Mouse (Mus musculus) lung, postnatal 0 days (tissue): ENCODE results near the gene Odf3l1.

Experiments
- CTCF ChIP-seq: IDR thresholded peaks from 2 replicates; pipeline ENCODE4 v1.5.1; 2016; ENCODE audit warnings: antibody characterized with exemption, mild to moderate bottlenecking
- EP300 ChIP-seq: IDR thresholded peaks from 2 replicates; pipeline ENCODE4 v1.6.1; 2016; ENCODE audit warnings: antibody characterized with exemption, mild to moderate bottlenecking, control low read depth

DNA sequence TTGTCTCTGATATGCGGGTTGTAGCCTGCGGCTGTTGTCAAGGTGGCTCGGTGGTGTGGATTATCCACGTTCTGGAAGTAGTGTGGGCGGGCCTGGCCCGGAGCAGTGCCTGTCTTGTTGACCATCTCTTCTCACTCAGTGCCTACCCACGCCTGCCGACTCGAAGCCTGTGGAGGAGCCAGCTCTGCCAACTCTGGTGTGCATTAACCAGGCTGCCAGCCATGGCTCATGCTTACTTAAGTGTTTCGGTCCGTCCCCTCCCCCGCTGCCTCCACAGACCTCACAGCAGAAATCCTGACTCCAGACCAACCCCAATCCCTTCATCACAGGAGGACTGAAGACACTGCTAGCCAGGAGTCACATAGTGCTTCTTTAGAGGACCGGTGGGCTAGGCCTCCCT lies 5.1 kb upstream of the Odf3l1 start:
- TF ChIP-seq CTCF, result no peak
- TF ChIP-seq EP300, result no peak
